Mouse (Mus musculus): Measurements from ENCODE around the gene Gtf2e1. TPM values are rescaled to one million over a fixed set of nuclear protein-coding genes. Genes with fewer than 3 reads are reported as not detected.

Gene Gtf2e1
- 6.8 TPM for polyA plus RNA-seq (2014; fragmentation: Illumina TruSeq; extraction: RNeasy Lipid Tissue Mini Kit (QIAGEN cat#74804); ENCODE audit: insufficient read depth, low read depth, low replicate concordance)

DNA sequence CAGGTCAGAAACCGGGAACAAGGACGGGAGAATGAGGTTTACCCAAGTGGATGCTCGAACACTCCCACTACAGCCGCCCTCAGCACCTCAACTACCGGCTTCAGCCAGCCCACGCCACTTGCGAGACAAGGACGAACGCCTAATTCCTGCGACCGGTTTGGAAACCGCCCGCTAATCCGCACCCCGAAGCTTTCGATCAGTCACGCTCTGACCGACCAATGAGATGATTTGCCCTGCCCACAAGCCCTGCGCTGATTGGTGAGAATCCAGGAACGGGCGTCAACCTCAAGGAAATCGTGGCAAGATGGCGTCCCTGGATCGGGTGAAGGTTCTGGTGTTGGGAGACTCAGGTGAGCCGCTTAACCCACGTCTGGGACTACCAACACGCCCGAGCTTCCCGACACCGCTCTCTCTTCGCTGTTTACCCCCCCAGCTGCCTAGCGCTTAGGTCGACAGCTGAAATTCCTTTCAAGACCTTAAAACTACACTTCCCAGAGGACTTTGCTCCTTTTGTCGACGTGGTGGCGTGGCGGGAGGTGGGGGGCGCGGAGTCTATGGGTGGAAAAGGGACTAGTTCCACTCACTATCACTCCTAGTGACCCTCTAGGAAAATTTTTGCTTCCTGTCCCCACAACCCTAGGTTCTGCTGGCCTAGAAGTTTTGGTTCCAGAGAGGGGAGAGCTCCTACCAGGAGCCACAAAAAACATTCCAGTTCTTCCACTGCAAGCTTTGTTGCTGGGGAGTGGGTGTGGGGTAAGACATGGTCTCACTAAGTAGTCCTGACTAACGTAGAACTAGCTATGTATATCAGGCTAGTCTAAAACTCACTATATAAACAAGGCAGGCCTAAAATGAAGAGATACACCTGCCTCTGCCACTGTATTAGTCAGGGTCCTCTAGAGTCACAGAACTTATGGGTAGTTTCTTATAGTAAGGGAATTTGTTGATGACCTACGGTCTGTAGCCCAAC, at the start of gene Gtf2e1, which contains the start of gene Rabl3:
TSS of gene Gtf2e1 (minus strand) at position 179 of the 970 bp plus-strand sequence.
TSS of gene Rabl3 (plus strand) at position 275 of the 970 bp plus-strand sequence.

DNA sequence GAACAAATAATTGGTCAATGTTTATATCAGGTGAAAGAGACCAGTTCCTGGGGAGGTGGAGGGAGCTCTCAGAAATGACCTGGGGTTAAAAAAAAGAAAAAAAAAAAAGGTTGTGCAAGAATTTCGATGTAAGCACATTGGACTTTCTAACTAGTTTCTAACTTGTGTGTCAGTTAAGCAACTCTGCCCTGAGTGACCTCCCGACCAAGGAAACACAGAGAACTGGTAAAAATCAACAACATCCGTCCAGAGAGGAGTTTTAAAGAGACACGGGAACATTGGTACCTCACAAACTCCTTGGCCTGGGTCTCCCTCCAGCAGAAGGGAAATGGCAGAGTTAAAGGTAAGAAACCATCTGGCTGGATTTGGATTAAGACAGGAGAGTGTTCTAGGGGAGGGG, 40.4 kb upstream of the Gtf2e1 start, which contains the start of gene Hgd:
TSS of gene Hgd (plus strand) at position 160 of the 400 bp plus-strand sequence.

Other genes with a start within 250 kb of the Gtf2e1 start
- gene Stxbp5l, start 154.8 kb downstream of the Gtf2e1 start, polyA plus RNA-seq (2014; fragmentation: Illumina TruSeq; extraction: RNeasy Lipid Tissue Mini Kit (QIAGEN cat#74804); ENCODE audit: insufficient read depth, low read depth, low replicate concordance): not detected
- 5.3 TPM for gene Rabl3, start 96 bp upstream of the Gtf2e1 start, polyA plus RNA-seq (2014; fragmentation: Illumina TruSeq; extraction: RNeasy Lipid Tissue Mini Kit (QIAGEN cat#74804); ENCODE audit: insufficient read depth, low read depth, low replicate concordance)
- gene Hgd, start 40.4 kb upstream of the Gtf2e1 start, polyA plus RNA-seq (2014; fragmentation: Illumina TruSeq; extraction: RNeasy Lipid Tissue Mini Kit (QIAGEN cat#74804); ENCODE audit: insufficient read depth, low read depth, low replicate concordance): 0.42 TPM
- 53.7 TPM for gene Ndufb4, start 114.7 kb upstream of the Gtf2e1 start, polyA plus RNA-seq (2014; fragmentation: Illumina TruSeq; extraction: RNeasy Lipid Tissue Mini Kit (QIAGEN cat#74804); ENCODE audit: insufficient read depth, low read depth, low replicate concordance)
- gene Fstl1, start 237.1 kb upstream of the Gtf2e1 start, polyA plus RNA-seq (2014; fragmentation: Illumina TruSeq; extraction: RNeasy Lipid Tissue Mini Kit (QIAGEN cat#74804); ENCODE audit: insufficient read depth, low read depth, low replicate concordance): 49.5 TPM

Data from lung, adult 10 weeks (tissue).